Mouse (Mus musculus) forebrain, postnatal 0 days (tissue): ENCODE measurements around the gene Zfp2. TPM values are rescaled to one million over a fixed set of nuclear protein-coding genes. Genes with fewer than 3 reads are reported as not detected.

Source experiments
- ATAC-seq: fragments of 200-750 bp; cut with Nextera tagmentation; 2 replicates; pipeline ENCODE4 v1.8.0; 2017; ENCODE audit warnings: mild to moderate bottlenecking, moderate library complexity
- DNase-seq: peaks from one replicate; pipeline ENCODE4 v3.0.0-alpha.2; 2015
- H3K27ac ChIP-seq: fragments of 300-500 bp; sonication (generic); 2 replicates; pipeline ENCODE4 v1.5.1; 2014; ENCODE audit warnings: low read depth, mild to moderate bottlenecking, antibody characterized with exemption, low read length, moderate library complexity, mixed read lengths
- H3K27me3 ChIP-seq: fragments of 300-500 bp; sonication (generic); 2 replicates; pipeline ENCODE4 v1.6.1; 2014; ENCODE audit warnings: mild to moderate bottlenecking, low read length, mixed read lengths; ENCODE audit not compliant: insufficient read depth
- H3K36me3 ChIP-seq: fragments of 300-500 bp; sonication (generic); 2 replicates; pipeline ENCODE4 v1.6.1; 2014; ENCODE audit warnings: mild to moderate bottlenecking, moderate library complexity; ENCODE audit not compliant: insufficient read depth
- H3K4me1 ChIP-seq: fragments of 300-500 bp; sonication (generic); 2 replicates; pipeline ENCODE4 v1.6.1; 2014; ENCODE audit warnings: antibody characterized with exemption; ENCODE audit not compliant: insufficient read depth
- H3K4me2 ChIP-seq: fragments of 300-500 bp; sonication (generic); 2 replicates; pipeline ENCODE4 v1.6.1; 2014; ENCODE audit warnings: low read depth, mild to moderate bottlenecking, moderate library complexity
- H3K4me3 ChIP-seq: fragments of 300-500 bp; sonication (generic); 2 replicates; pipeline ENCODE4 v1.5.1; 2014; ENCODE audit warnings: low read depth, low read length, mixed read lengths
- H3K9ac ChIP-seq: fragments of 300-500 bp; sonication (generic); 2 replicates; pipeline ENCODE4 v1.6.1; 2014; ENCODE audit warnings: mild to moderate bottlenecking
- H3K9me3 ChIP-seq: fragments of 300-500 bp; sonication (generic); 2 replicates; pipeline ENCODE4 v1.6.1; 2016; ENCODE audit warnings: low read length
- CTCF ChIP-seq: sonication (generic); IDR thresholded peaks from 2 replicates; pipeline ENCODE4 v1.5.1; 2016; ENCODE audit warnings: antibody characterized with exemption, control low read depth, low read depth
- WGBS: fragments of 180-500 bp; shearing (Covaris S2); extraction: QIAGEN DNeasy Blood & Tissue Kit; methylation state at CpG from one replicate; pipeline ENCODE4 v1.1.7; 2014; 5-methylcytosine and 5-hydroxymethylcytosine counted together
- polyA plus RNA-seq: library from polyadenylated mRNA; unstranded; fragments of >200 nt; fragmentation: Nextera tagmentation; extraction: Ambion mirVana; gene quantifications from 2 replicates; pipeline ENCODE4 v1.2.1, GENCODE M21; 2015
- total RNA-seq: library from RNA; depleted of rRNA; stranded (reverse); fragments of >200 nt; gene quantifications from 2 replicates; pipeline ENCODE4 v1.2.3, GENCODE M21; 2014; rRNA removed

The Zfp2 gene
- total and polyA plus RNA-seq, 2 experiments from 2014 or later, result 35.2 to 39.9 TPM

GRCm38 (mm10) chr11:50878641-50879040 lies 37.3 kb downstream of the Zfp2 start:
- H3K27ac ChIP-seq, result no peak overlapping the region
- DNase-seq (no peak), ATAC-seq (no peak)
- no peak overlapping the region for H3K4me3 ChIP-seq
- no peak for TF ChIP-seq CTCF
- peaks cover 61% of the 10 kb centered on the region for H3K36me3 ChIP-seq
- H3K27me3 ChIP-seq, result no peaks in the 10 kb centered on the region
- no peaks in the 10 kb centered on the region for H3K4me1 ChIP-seq
- no peak overlapping the region for H3K9ac ChIP-seq
- WGBS, result 95% methylated on average over 3 of the region's 3 CpGs
- peaks cover 5% of the 10 kb centered on the region for H3K9me3 ChIP-seq
- H3K4me2 ChIP-seq, result no peak overlapping the region

- peaks cover 40% of the 10 kb centered on the region for H3K27me3 ChIP-seq
- H3K36me3 ChIP-seq, result no peaks in the 10 kb centered on the region
- TF ChIP-seq CTCF, result no peak
- under 1% methylated on average over 72 of the region's 72 CpGs for WGBS
- no peaks in the 10 kb centered on the region for H3K4me1 ChIP-seq
- peak overlapping the region; percentile 45 for H3K4me3 ChIP-seq
- peak overlapping the region; percentile 40; the same call in 1 of the 2 replicates for H3K9ac ChIP-seq
- peak overlapping the region; percentile 94 for H3K4me2 ChIP-seq
- no peaks in the 10 kb centered on the region for H3K9me3 ChIP-seq
- DNase-seq (no peak), ATAC-seq (peak; percentile 25; the same call in 1 of the 2 replicates)
- no peak overlapping the region for H3K27ac ChIP-seq
Measured at GRCm38 (mm10) chr11:50850989-50851601, 64.9 kb downstream of the Zfp2 start.

GRCm38 (mm10) chr11:50850177-50850735 lies 65.7 kb downstream of the Zfp2 start, which contains the start of gene Grm6:
Grm6 (plus strand) TSS chr11:50850685.
- WGBS, result under 1% methylated on average over 11 of the region's 11 CpGs
- no peak for DNase-seq

GRCm38 (mm10) chr11:50849310-50849709 lies 66.7 kb downstream of the Zfp2 start:
- no peaks in the 10 kb centered on the region for H3K36me3 ChIP-seq
- no peak overlapping the region for H3K4me2 ChIP-seq
- no peaks in the 10 kb centered on the region for H3K9me3 ChIP-seq
- H3K4me3 ChIP-seq, result no peak overlapping the region
- no peak for ATAC-seq
- 11% methylated on average over 10 of the region's 10 CpGs for WGBS
- H3K4me1 ChIP-seq, result no peaks in the 10 kb centered on the region
- no peak for TF ChIP-seq CTCF
- H3K27me3 ChIP-seq, result peaks cover 40% of the 10 kb centered on the region
- no peak overlapping the region for H3K9ac ChIP-seq
- DNase-seq, result no peak
- no peak overlapping the region for H3K27ac ChIP-seq

More at GRCm38 (mm10) chr11:50850177-50850735, 65.7 kb downstream of the Zfp2 start, which contains the start of gene Grm6:
- no peak for TF ChIP-seq CTCF
- peak within 1 kb of the TSS; percentile 40; the same call in 1 of the 2 replicates for H3K9ac ChIP-seq
- peak within 1 kb of the TSS; percentile 45 for H3K4me3 ChIP-seq
- ATAC-seq, result no peak
- no peaks in the 10 kb centered on the region for H3K4me1 ChIP-seq
- no peaks in the 10 kb centered on the region for H3K9me3 ChIP-seq
- no peak within 1 kb of the TSS for H3K27ac ChIP-seq
- H3K27me3 ChIP-seq, result peaks cover 40% of the 10 kb centered on the region
- H3K4me2 ChIP-seq, result peak within 1 kb of the TSS; percentile 94
- no peaks in the 10 kb centered on the region for H3K36me3 ChIP-seq

Other genes starting within 250 kb of the Zfp2 start
- 42.7 and 46.6 TPM in 2 replicates for gene Zfp354c, start 88.4 kb downstream of the Zfp2 start, total RNA-seq
- 27.1 and 35.1 TPM in 2 replicates for gene Zfp354c, start 88.4 kb downstream of the Zfp2 start, polyA plus RNA-seq
- gene Zfp879, start 74.6 kb downstream of the Zfp2 start, total RNA-seq, result 3.5 and 5.9 TPM in 2 replicates
- gene Zfp879, start 74.6 kb downstream of the Zfp2 start, polyA plus RNA-seq, result 1.1 and 1.6 TPM in 2 replicates
- gene Grm6, start 65.5 kb downstream of the Zfp2 start, total RNA-seq, result not detected in 2 replicates
- not detected in 2 replicates for gene Grm6, start 65.5 kb downstream of the Zfp2 start, polyA plus RNA-seq
- gene Zfp454, start 28.5 kb downstream of the Zfp2 start, total RNA-seq, result 8.2 and 8.4 TPM in 2 replicates
- 7.7 and 8.7 TPM in 2 replicates for gene Zfp454, start 28.5 kb downstream of the Zfp2 start, polyA plus RNA-seq
- gene Zfp354b, start 15.5 kb upstream of the Zfp2 start, total RNA-seq, result 4.6 and 5.0 TPM in 2 replicates
- gene Zfp354b, start 15.5 kb upstream of the Zfp2 start, polyA plus RNA-seq, result 2.1 and 2.3 TPM in 2 replicates
- gene 4933414I15Rik, start 27.6 kb upstream of the Zfp2 start, total RNA-seq, result not detected in 2 replicates
- not detected in 2 replicates for gene 4933414I15Rik, start 27.6 kb upstream of the Zfp2 start, polyA plus RNA-seq
- 0.38 TPM in 1 of 2 replicates, not detected in the other for gene Prop1, start 37.6 kb upstream of the Zfp2 start, total RNA-seq
- not detected in 2 replicates for gene Prop1, start 37.6 kb upstream of the Zfp2 start, polyA plus RNA-seq
- not detected in 2 replicates for gene Olfr1378, start 50.4 kb upstream of the Zfp2 start, total RNA-seq
- not detected in 2 replicates for gene Olfr1378, start 50.4 kb upstream of the Zfp2 start, polyA plus RNA-seq
- gene Olfr1377, start 65.8 kb upstream of the Zfp2 start, total RNA-seq, result not detected in 2 replicates
- gene Olfr1377, start 65.8 kb upstream of the Zfp2 start, polyA plus RNA-seq, result not detected in 2 replicates
- not detected in 2 replicates for gene Olfr51, start 87.4 kb upstream of the Zfp2 start, total RNA-seq
- not detected in 2 replicates for gene Olfr51, start 87.4 kb upstream of the Zfp2 start, polyA plus RNA-seq
- not detected in 2 replicates for gene Olfr54, start 98.1 kb upstream of the Zfp2 start, total RNA-seq
- gene Olfr54, start 98.1 kb upstream of the Zfp2 start, polyA plus RNA-seq, result not detected in 2 replicates
- gene Olfr1375, start 131.9 kb upstream of the Zfp2 start, total RNA-seq, result not detected in 2 replicates
- not detected in 2 replicates for gene Olfr1375, start 131.9 kb upstream of the Zfp2 start, polyA plus RNA-seq
- 13.3 and 20.4 TPM in 2 replicates for gene Zfp354a, start 143.1 kb upstream of the Zfp2 start, total RNA-seq
- 7.0 and 9.8 TPM in 2 replicates for gene Zfp354a, start 143.1 kb upstream of the Zfp2 start, polyA plus RNA-seq